Mouse (Mus musculus) liver, embryonic 14.5 days (tissue): ENCODE results near the gene Foxo6. TPM values are rescaled to one million over a fixed set of nuclear protein-coding genes. Genes with fewer than 3 reads are reported as not detected.

Experiments used
- ATAC-seq: fragments of 200-750 bp; cut with Nextera tagmentation; 2 replicates; pipeline ENCODE4 v1.8.0; 2017; ENCODE audit warnings: moderate number of reproducible peaks, mild to moderate bottlenecking, moderate library complexity; ENCODE audit not compliant: insufficient read depth
- DNase-seq, 3 experiments: peaks; one replicate each; pipeline ENCODE4 v3.0.0-alpha.2; 2012 to 2013; ENCODE audit warnings: low read depth in 3 of 3, low spot score in 3 of 3
- H3K27ac ChIP-seq: fragments of 300-500 bp; sonication (generic); 2 replicates; pipeline ENCODE4 v1.5.1; 2014; ENCODE audit warnings: moderate library complexity, mild to moderate bottlenecking, control low read depth, inconsistent platforms
- H3K27me3 ChIP-seq: fragments of 300-500 bp; sonication (generic); 2 replicates; pipeline ENCODE4 v1.6.1; 2014; ENCODE audit warnings: mild to moderate bottlenecking, low read length, moderate library complexity; ENCODE audit not compliant: control insufficient read depth, insufficient read depth
- H3K36me3 ChIP-seq: fragments of 300-500 bp; sonication (generic); replicated peaks from 2 replicates; pipeline ENCODE4 v1.6.1; 2014; ENCODE audit warnings: low read depth; ENCODE audit not compliant: control insufficient read depth, insufficient read depth
- H3K4me1 ChIP-seq, 2 experiments: fragments of 200-500 bp in 1 of 2; fragments of 300-500 bp in 1 of 2; sonication (generic) in 1 of 2; replicated peaks; 2 replicates each; pipeline ENCODE4 v1.6.1; 2012 to 2014; ENCODE audit warnings: antibody characterized with exemption in 1 of 2, inconsistent platforms in 1 of 2, low read length in 1 of 2; ENCODE audit not compliant: control insufficient read depth in 2 of 2, insufficient read depth in 2 of 2
- H3K4me2 ChIP-seq: fragments of 300-500 bp; sonication (generic); 2 replicates; pipeline ENCODE4 v1.6.1; 2014; ENCODE audit warnings: low read depth, mild to moderate bottlenecking, control low read depth, moderate library complexity
- H3K4me3 ChIP-seq, 2 experiments: fragments of 200-500 bp in 1 of 2; fragments of 300-500 bp in 1 of 2; sonication (generic) in 1 of 2; 2 replicates each; pipeline ENCODE4 v1.5.1; 2012 to 2014; ENCODE audit warnings: low read depth in 2 of 2, low read length in 2 of 2, mild to moderate bottlenecking in 2 of 2, control low read depth in 1 of 2, inconsistent platforms in 1 of 2, moderate library complexity in 1 of 2; ENCODE audit not compliant: insufficient read depth in 1 of 2
- H3K9ac ChIP-seq: fragments of 300-500 bp; sonication (generic); replicated peaks from 2 replicates; pipeline ENCODE4 v1.6.1; 2014; ENCODE audit warnings: mild to moderate bottlenecking, control low read depth, moderate library complexity
- H3K9me3 ChIP-seq: fragments of 300-500 bp; sonication (generic); 2 replicates; pipeline ENCODE4 v1.6.1; 2016; ENCODE audit warnings: low read length, mixed read lengths; ENCODE audit not compliant: control insufficient read depth
- CTCF ChIP-seq: IDR thresholded peaks from 2 replicates; pipeline ENCODE4 v1.5.1; 2016; ENCODE audit warnings: antibody characterized with exemption, low read depth, control low read depth
- EP300 ChIP-seq: IDR thresholded peaks from 2 replicates; pipeline ENCODE4 v1.6.1; 2016; ENCODE audit warnings: antibody characterized with exemption, low read depth
- WGBS: fragments of 180-500 bp; shearing (Covaris S2); extraction: QIAGEN DNeasy Blood & Tissue Kit; methylation state at CpG from one replicate; pipeline ENCODE4 v1.1.7; 2014; ENCODE audit not compliant: insufficient replicate concordance; 5-methylcytosine and 5-hydroxymethylcytosine counted together
- polyA plus RNA-seq, 2 experiments: library from polyadenylated mRNA; depleted of rRNA in 1 of 2; stranded (reverse) in 1 of 2; unstranded in 1 of 2; fragments of >200 nt; fragmentation: Nextera tagmentation in 1 of 2; extraction: Ambion mirVana in 1 of 2; gene quantifications; 2 replicates each; pipeline versions ENCODE4 v1.2.1 to v1.2.3; 2012 to 2014

The Foxo6 gene
- polyA plus RNA-seq, 2 experiments = 0.06 TPM; not detected in 1

DNA sequence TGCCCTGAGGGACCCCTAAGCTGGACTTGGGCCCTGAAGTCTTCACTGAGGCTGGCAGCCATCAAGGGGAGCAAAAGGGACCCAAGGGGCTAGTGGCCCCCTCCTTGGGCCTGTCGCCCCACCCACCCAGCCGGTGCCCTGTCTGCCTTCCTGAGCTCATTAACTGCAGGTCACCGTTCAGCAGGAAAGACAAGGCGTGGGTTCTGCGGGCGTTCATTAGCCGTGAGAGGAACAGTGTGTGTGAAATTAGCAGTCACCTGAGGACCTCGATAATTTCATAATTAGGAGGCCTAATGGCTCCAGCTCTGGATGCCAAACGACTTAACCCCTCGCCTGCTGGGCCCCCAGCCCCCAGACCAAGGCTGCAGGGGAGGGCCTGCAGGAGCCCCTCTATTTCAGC lies 24.9 kb downstream of the Foxo6 start:
- whole genome bisulfite sequencing = 38% methylated on average over 10 of the region's 10 CpGs
- H3K4me2 ChIP-seq = no peak overlapping the region
- H3K9me3 ChIP-seq = no peaks in the 10 kb centered on the region
- ATAC-seq (no peak), DNase-seq (no peak)
- no peaks in the 10 kb centered on the region for H3K4me1 ChIP-seq
- peaks cover 8% of the 10 kb centered on the region for H3K27me3 ChIP-seq
- no peak overlapping the region for H3K27ac ChIP-seq
- no peak overlapping the region for H3K4me3 ChIP-seq
- H3K36me3 ChIP-seq = no peaks in the 10 kb centered on the region
- TF ChIP-seq EP300 (no peak), CTCF (no peak)
- no peak overlapping the region for H3K9ac ChIP-seq

DNA sequence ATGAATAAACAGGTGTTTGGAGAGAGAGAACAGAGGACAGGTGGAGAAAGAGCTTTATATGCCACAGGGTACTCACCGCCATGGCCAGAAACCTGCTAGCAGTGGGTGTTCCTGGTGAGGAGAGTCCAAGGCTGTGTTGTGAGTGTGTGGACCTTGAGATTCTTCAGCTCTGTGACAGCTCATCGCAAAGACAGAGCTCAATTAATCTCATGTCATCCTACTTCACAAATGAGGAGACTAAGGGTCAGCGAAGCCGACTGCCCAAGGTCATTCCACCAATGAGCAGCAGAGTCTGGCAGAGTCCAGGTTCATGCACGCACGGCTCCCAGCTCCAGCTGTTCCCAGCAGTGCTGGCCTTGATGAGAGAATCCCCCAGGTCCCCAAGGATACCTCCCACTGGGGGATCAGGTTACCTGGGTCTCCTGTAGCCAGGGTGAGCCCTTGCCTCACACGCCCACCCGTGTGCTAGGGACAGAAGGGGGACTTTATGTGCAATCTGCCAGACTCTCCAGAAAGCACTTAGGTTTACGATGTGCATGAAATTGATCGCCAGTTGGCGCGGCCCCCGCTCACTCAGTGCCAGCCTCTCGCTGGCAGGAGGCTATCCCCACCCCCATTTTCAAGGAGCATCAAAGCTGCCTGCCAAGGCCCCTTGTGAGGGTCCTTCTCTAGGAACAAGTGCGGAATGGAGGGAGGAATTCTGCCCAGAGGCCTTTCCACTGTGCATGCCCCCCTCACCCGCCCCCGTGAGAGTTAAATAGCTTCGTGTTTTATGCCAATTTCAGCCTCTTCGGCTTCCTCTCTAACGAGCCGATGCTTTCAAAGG lies 27.6 kb downstream of the Foxo6 start:
- Histone ChIP-seq H3K27ac (no peak overlapping the region), H3K4me3 (no peak overlapping the region), H3K36me3 (no peaks in the 10 kb centered on the region), H3K27me3 (no peaks in the 10 kb centered on the region), H3K9me3 (no peaks in the 10 kb centered on the region), H3K4me2 (no peak overlapping the region), H3K9ac (no peak overlapping the region), H3K4me1 (no peaks in the 10 kb centered on the region)
- ATAC-seq (no peak), DNase-seq (no peak)
- TF ChIP-seq CTCF (no peak), EP300 (no peak)
- 43% methylated on average over 21 of the region's 21 CpGs for WGBS

DNA sequence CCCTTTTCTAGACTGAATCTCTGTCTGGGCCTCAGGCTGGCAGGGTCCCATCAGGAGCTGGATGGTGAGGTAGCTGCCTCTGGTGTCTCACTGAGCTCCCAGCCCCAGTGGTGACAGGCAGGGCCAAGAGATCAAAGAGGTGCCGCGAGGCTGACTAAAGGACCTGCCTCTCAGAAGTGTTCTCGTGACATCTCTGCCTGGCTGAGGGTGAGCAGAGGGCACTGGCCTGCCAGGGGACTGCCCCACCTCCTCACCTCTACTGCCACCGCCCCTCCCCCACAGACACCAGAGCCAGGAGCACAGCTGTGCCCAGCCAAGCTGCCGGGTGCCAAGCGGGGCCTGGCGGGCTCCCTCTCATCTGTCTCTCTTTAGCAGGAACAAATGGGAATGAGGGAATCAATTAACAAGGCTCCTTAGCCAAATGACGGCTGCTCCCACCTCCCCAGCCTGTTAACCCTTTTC lies 38.3 kb downstream of the Foxo6 start:
- no peak overlapping the region for H3K4me3 ChIP-seq
- 34% methylated on average over 8 of the region's 8 CpGs for whole genome bisulfite sequencing
- ATAC-seq (no peak), DNase-seq (no peak)
- no peaks in the 10 kb centered on the region for H3K27me3 ChIP-seq
- no peak overlapping the region for H3K27ac ChIP-seq
- H3K4me1 ChIP-seq = no peaks in the 10 kb centered on the region
- H3K9me3 ChIP-seq = no peaks in the 10 kb centered on the region
- H3K36me3 ChIP-seq = no peaks in the 10 kb centered on the region
- no peak overlapping the region for H3K9ac ChIP-seq
- TF ChIP-seq EP300 (no peak), CTCF (no peak)
- no peak overlapping the region for H3K4me2 ChIP-seq

DNA sequence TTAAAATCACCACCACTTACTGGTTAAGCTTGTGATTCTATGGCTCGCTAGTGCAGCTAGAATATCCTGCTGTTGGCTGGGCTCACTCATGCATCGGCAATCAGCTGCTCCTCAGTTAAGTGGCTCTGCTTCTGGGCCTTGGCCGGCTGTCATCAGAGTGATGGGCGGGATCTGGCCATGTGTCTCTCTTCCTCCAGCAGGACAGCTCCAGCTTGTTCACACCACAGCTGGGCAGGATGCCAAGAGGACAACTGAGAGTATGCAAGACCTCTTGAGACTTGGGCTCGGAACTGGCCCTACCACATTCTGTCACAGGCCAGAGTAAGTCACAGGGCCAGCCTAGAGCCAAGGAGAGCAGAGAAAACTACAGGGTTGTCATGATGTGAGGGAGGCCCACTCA lies 39.7 kb downstream of the Foxo6 start:
- WGBS = 49% methylated on average over 5 of the region's 5 CpGs
- no peak overlapping the region for H3K27ac ChIP-seq
- no peak overlapping the region for H3K9ac ChIP-seq
- ATAC-seq (no peak), DNase-seq (no peak)
- no peak overlapping the region for H3K4me2 ChIP-seq
- H3K9me3 ChIP-seq = no peaks in the 10 kb centered on the region
- no peaks in the 10 kb centered on the region for H3K4me1 ChIP-seq
- no peaks in the 10 kb centered on the region for H3K27me3 ChIP-seq
- H3K36me3 ChIP-seq = no peaks in the 10 kb centered on the region
- TF ChIP-seq CTCF (no peak), EP300 (no peak)
- H3K4me3 ChIP-seq = no peak overlapping the region

DNA sequence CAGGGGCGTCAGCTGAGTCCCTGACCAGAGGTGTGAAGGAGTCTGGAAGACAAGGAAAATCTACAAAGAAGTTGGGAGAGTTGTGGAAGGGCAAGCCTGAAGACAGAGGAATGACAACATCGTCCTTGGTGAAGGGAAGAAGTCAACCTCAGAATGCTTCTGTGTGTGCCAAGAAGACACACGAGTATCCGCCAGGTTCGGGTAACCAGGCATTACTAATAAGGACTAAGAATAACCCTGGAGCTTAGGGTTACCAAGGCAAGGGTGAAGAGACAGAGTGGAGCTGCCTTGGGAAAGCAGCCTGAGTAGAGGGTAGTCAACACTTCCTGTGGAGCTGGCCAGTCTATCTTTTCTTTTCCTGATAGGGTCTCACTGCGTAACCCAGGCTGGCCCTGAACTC lies 41.1 kb downstream of the Foxo6 start:
- no peak overlapping the region for H3K27ac ChIP-seq
- no peaks in the 10 kb centered on the region for H3K4me1 ChIP-seq
- no peak overlapping the region for H3K9ac ChIP-seq
- no peaks in the 10 kb centered on the region for H3K9me3 ChIP-seq
- no peak overlapping the region for H3K4me3 ChIP-seq
- H3K4me2 ChIP-seq = no peak overlapping the region
- 60% methylated on average over 6 of the region's 6 CpGs for WGBS
- TF ChIP-seq EP300 = no peak
- TF ChIP-seq CTCF = no peak
- DNase-seq (no peak), ATAC-seq (no peak)
- no peaks in the 10 kb centered on the region for H3K36me3 ChIP-seq
- no peaks in the 10 kb centered on the region for H3K27me3 ChIP-seq
